Mouse (Mus musculus) liver, postnatal 0 days (tissue): ENCODE measurements around the gene Ncor2. TPM values are rescaled to one million over a fixed set of nuclear protein-coding genes. Genes with fewer than 3 reads are reported as not detected.

Experiments
- ATAC-seq: fragments of 200-750 bp; cut with Nextera tagmentation; 2 replicates; pipeline ENCODE4 v1.8.0; 2017; ENCODE audit warnings: mild to moderate bottlenecking, moderate library complexity
- DNase-seq: peaks from one replicate; pipeline ENCODE4 v3.0.0-alpha.2; 2016
- H3K27ac ChIP-seq: fragments of 300-500 bp; sonication (generic); 2 replicates; pipeline ENCODE4 v1.5.1; 2014; ENCODE audit warnings: antibody characterized with exemption, moderate library complexity, mild to moderate bottlenecking, low read depth
- H3K27me3 ChIP-seq: fragments of 300-500 bp; sonication (generic); 2 replicates; pipeline ENCODE4 v1.6.1; 2014; ENCODE audit warnings: low read length, control low read depth, mixed read lengths; ENCODE audit not compliant: insufficient read depth
- H3K36me3 ChIP-seq: fragments of 300-500 bp; sonication (generic); replicated peaks from 2 replicates; pipeline ENCODE4 v1.6.1; 2014; ENCODE audit warnings: mild to moderate bottlenecking, control low read depth, low read length, moderate library complexity, mixed read lengths; ENCODE audit not compliant: insufficient read depth
- H3K4me1 ChIP-seq: fragments of 300-500 bp; sonication (generic); 2 replicates; pipeline ENCODE4 v1.6.1; 2014; ENCODE audit warnings: antibody characterized with exemption, mild to moderate bottlenecking, control low read depth; ENCODE audit not compliant: insufficient read depth
- H3K4me2 ChIP-seq: fragments of 300-500 bp; sonication (generic); 2 replicates; pipeline ENCODE4 v1.6.1; 2014; ENCODE audit warnings: low read depth, mild to moderate bottlenecking, low read length, moderate library complexity, mixed read lengths
- H3K4me3 ChIP-seq: fragments of 300-500 bp; sonication (generic); 2 replicates; pipeline ENCODE4 v1.5.1; 2014; ENCODE audit warnings: low read depth, low read length
- H3K9ac ChIP-seq: fragments of 300-500 bp; sonication (generic); replicated peaks from 2 replicates; pipeline ENCODE4 v1.6.1; 2014; ENCODE audit warnings: mild to moderate bottlenecking, moderate library complexity
- H3K9me3 ChIP-seq: fragments of 300-500 bp; sonication (generic); 2 replicates; pipeline ENCODE4 v1.6.1; 2016; ENCODE audit warnings: mild to moderate bottlenecking, control low read depth, low read length, mixed read lengths
- CTCF ChIP-seq: sonication (generic); IDR thresholded peaks from 2 replicates; pipeline ENCODE4 v1.5.1; 2016; ENCODE audit warnings: antibody characterized with exemption, low read depth
- EP300 ChIP-seq: IDR thresholded peaks from 2 replicates; pipeline ENCODE4 v1.6.1; 2016; ENCODE audit warnings: antibody characterized with exemption, low read depth, mild to moderate bottlenecking
- WGBS: fragments of 180-500 bp; shearing (Covaris S2); extraction: QIAGEN DNeasy Blood & Tissue Kit; methylation state at CpG from one replicate; pipeline ENCODE4 v1.1.7; 2014; ENCODE audit not compliant: insufficient replicate concordance; 5-methylcytosine and 5-hydroxymethylcytosine counted together
- polyA plus RNA-seq: library from polyadenylated mRNA; unstranded; fragments of >200 nt; fragmentation: Nextera tagmentation; extraction: Ambion mirVana; gene quantifications from 2 replicates; pipeline ENCODE4 v1.2.1, GENCODE M21; 2015

The Ncor2 gene
- polyA plus RNA-seq, 1 experiment from 2014 or later: 3.1 TPM

- H3K4me3 ChIP-seq: no peak overlapping the region
- no peaks in the 10 kb centered on the region for H3K36me3 ChIP-seq
- no peaks in the 10 kb centered on the region for H3K9me3 ChIP-seq
- H3K9ac ChIP-seq: no peak overlapping the region
- H3K27ac ChIP-seq: no peak overlapping the region
- TF ChIP-seq EP300 (no peak), CTCF (no peak)
- H3K4me2 ChIP-seq: no peak overlapping the region
- peaks cover 27% of the 10 kb centered on the region for H3K4me1 ChIP-seq
- WGBS: 73% methylated on average over 12 of the region's 12 CpGs
- H3K27me3 ChIP-seq: no peaks in the 10 kb centered on the region
- ATAC-seq: no peak
- DNase-seq: no peak
Observed at GRCm38 (mm10) chr5:125143114-125143872, 35.7 kb downstream of the Ncor2 start.

GRCm38 (mm10) chr5:125141916-125142315 is 37.1 kb downstream of the Ncor2 start:
- H3K9me3 ChIP-seq: no peaks in the 10 kb centered on the region
- H3K27ac ChIP-seq: peak overlapping the region; percentile 83; the same call in 1 of the 2 replicates
- no peak overlapping the region for H3K4me3 ChIP-seq
- no peaks in the 10 kb centered on the region for H3K27me3 ChIP-seq
- H3K4me1 ChIP-seq: peaks cover 38% of the 10 kb centered on the region
- no peak overlapping the region for H3K4me2 ChIP-seq
- DNase-seq (no peak), ATAC-seq (no peak)
- TF ChIP-seq CTCF (no peak), EP300 (no peak)
- no peak overlapping the region for H3K9ac ChIP-seq
- H3K36me3 ChIP-seq: no peaks in the 10 kb centered on the region
- 60% methylated on average over 5 of the region's 5 CpGs for WGBS

GRCm38 (mm10) chr5:125141525-125141880 is 37.5 kb downstream of the Ncor2 start:
- H3K27me3 ChIP-seq: no peaks in the 10 kb centered on the region
- peaks cover 38% of the 10 kb centered on the region for H3K4me1 ChIP-seq
- peak overlapping the region; percentile 42; the same call in 1 of the 2 replicates for H3K9ac ChIP-seq
- H3K27ac ChIP-seq: peak overlapping the region; percentile 83; the same call in 1 of the 2 replicates
- H3K36me3 ChIP-seq: no peaks in the 10 kb centered on the region
- H3K9me3 ChIP-seq: no peaks in the 10 kb centered on the region
- no peak overlapping the region for H3K4me3 ChIP-seq
- ATAC-seq (peak; percentile 46), DNase-seq (peak; percentile 34)
- TF ChIP-seq EP300: peak; percentile 33; the same call in 1 of the 2 replicates
- TF ChIP-seq CTCF: no peak
- H3K4me2 ChIP-seq: peak overlapping the region; percentile 50; the same call in 1 of the 2 replicates
- WGBS: 37% methylated on average over 7 of the region's 7 CpGs

GRCm38 (mm10) chr5:125140832-125141524 is 38.0 kb downstream of the Ncor2 start:
- Histone ChIP-seq H3K27ac (peak overlapping the region; percentile 83), H3K4me1 (peaks cover 39% of the 10 kb centered on the region), H3K9me3 (no peaks in the 10 kb centered on the region), H3K36me3 (no peaks in the 10 kb centered on the region), H3K9ac (peak overlapping the region; percentile 42), H3K4me2 (peak overlapping the region; percentile 50), H3K27me3 (no peaks in the 10 kb centered on the region), H3K4me3 (peak overlapping the region; percentile 2; the same call in 1 of the 2 replicates)
- peak; percentile 88 for DNase-seq
- ATAC-seq: peak; percentile 85
- TF ChIP-seq CTCF: no peak
- 30% methylated on average over 27 of the region's 27 CpGs for WGBS

- H3K4me3 ChIP-seq: peak overlapping the region; percentile 2
- no peaks in the 10 kb centered on the region for H3K36me3 ChIP-seq
- peak overlapping the region; percentile 42 for H3K9ac ChIP-seq
- H3K4me1 ChIP-seq: peaks cover 39% of the 10 kb centered on the region
- H3K4me2 ChIP-seq: peak overlapping the region; percentile 50
- H3K27ac ChIP-seq: peak overlapping the region; percentile 83
- ATAC-seq (peak; percentile 28), DNase-seq (peak; percentile 47)
- WGBS: 61% methylated on average over 19 of the region's 19 CpGs
- no peaks in the 10 kb centered on the region for H3K27me3 ChIP-seq
- no peak for TF ChIP-seq CTCF
- no peak for TF ChIP-seq EP300
- no peaks in the 10 kb centered on the region for H3K9me3 ChIP-seq
Observed at GRCm38 (mm10) chr5:125140151-125140699, 38.8 kb downstream of the Ncor2 start.

GRCm38 (mm10) chr5:125139669-125140068 is 39.4 kb downstream of the Ncor2 start:
- ATAC-seq (no peak), DNase-seq (no peak)
- Histone ChIP-seq H3K4me2 (peak overlapping the region; percentile 50; the same call in 1 of the 2 replicates), H3K27me3 (no peaks in the 10 kb centered on the region), H3K36me3 (no peaks in the 10 kb centered on the region), H3K27ac (0 out of 2 replicates have a peak overlapping the region, but pooled peaks have one; percentile 83), H3K4me1 (peaks cover 43% of the 10 kb centered on the region), H3K9ac (no peak overlapping the region), H3K4me3 (no peak overlapping the region), H3K9me3 (no peaks in the 10 kb centered on the region)
- TF ChIP-seq EP300 (no peak), CTCF (no peak)
- 81% methylated on average over 5 of the region's 5 CpGs for WGBS
